Mouse (Mus musculus) myocyte (in vitro differentiated cells): ENCODE measurements around the gene Xrcc6. TPM values are rescaled to one million over a fixed set of nuclear protein-coding genes. Genes with fewer than 3 reads are reported as not detected.
A peak's percentile ranks its signal among the peaks of the same experiment; 100 is the strongest.

Experiments used
- H3K27me3 ChIP-seq: one replicate; pipeline ENCODE4 v1.6.1; 2011; ENCODE audit not compliant: control insufficient read depth, insufficient read depth, insufficient read length
- H3K36me3 ChIP-seq: one replicate; pipeline ENCODE4 v1.6.1; 2011; ENCODE audit not compliant: control insufficient read depth, insufficient read depth
- H3K4me2 ChIP-seq: one replicate; pipeline ENCODE4 v1.6.1; 2011; ENCODE audit warnings: low read depth, control low read depth
- H3K4me3 ChIP-seq: one replicate; pipeline ENCODE4 v1.5.1; 2011; ENCODE audit warnings: mild to moderate bottlenecking, control low read depth, moderate library complexity
- H3K79me2 ChIP-seq: one replicate; pipeline ENCODE4 v1.6.1; 2011; ENCODE audit not compliant: control insufficient read depth, insufficient read depth
- H3ac ChIP-seq: one replicate; pipeline ENCODE4 v1.6.1; 2011; ENCODE audit not compliant: control insufficient read depth, insufficient read length
- CEBPB ChIP-seq: IDR thresholded peaks from 2 replicates; pipeline ENCODE4 v1.6.1; 2011; ENCODE audit warnings: mild to moderate bottlenecking, moderate library complexity; ENCODE audit not compliant: poor library complexity, insufficient read depth, severe bottlenecking
- E2F4 ChIP-seq: IDR thresholded peaks from one replicate; pipeline ENCODE4 v1.6.1; 2011; ENCODE audit warnings: mild to moderate bottlenecking, control low read depth, moderate library complexity; ENCODE audit not compliant: insufficient read depth
- MAX ChIP-seq: IDR thresholded peaks from one replicate; pipeline ENCODE4 v1.6.1; 2011; ENCODE audit warnings: low read depth, mild to moderate bottlenecking, control low read depth
- MYOD1 ChIP-seq, 3 experiments: IDR thresholded peaks; one replicate each; pipeline ENCODE4 v1.6.1; 2011; ENCODE audit warnings: control low read depth in 2 of 3, low read depth in 2 of 3, mild to moderate bottlenecking in 2 of 3, moderate library complexity in 1 of 3; ENCODE audit not compliant: insufficient read length in 2 of 3, control insufficient read depth in 1 of 3
- MYOG ChIP-seq, 3 experiments: IDR thresholded peaks; one replicate each; pipeline ENCODE4 v1.6.1; 2011; ENCODE audit warnings: control low read depth in 2 of 3, low read depth in 2 of 3, mild to moderate bottlenecking in 2 of 3; ENCODE audit not compliant: insufficient read length in 2 of 3, control insufficient read depth in 1 of 3, insufficient read depth in 1 of 3
- POLR2A ChIP-seq: IDR thresholded peaks from one replicate; pipeline ENCODE4 v1.6.1; 2011; ENCODE audit warnings: low read depth, mild to moderate bottlenecking, control low read depth, moderate library complexity; ENCODE audit not compliant: insufficient read length
- POLR2AphosphoS2 ChIP-seq: IDR thresholded peaks from one replicate; pipeline ENCODE4 v1.6.1; 2011; ENCODE audit warnings: low read depth, control low read depth; ENCODE audit not compliant: insufficient read length
- REST ChIP-seq: IDR thresholded peaks from one replicate; pipeline ENCODE4 v1.6.1; 2011; ENCODE audit warnings: mild to moderate bottlenecking, control low read depth, moderate library complexity; ENCODE audit not compliant: insufficient read depth, insufficient read length
- SRF ChIP-seq: IDR thresholded peaks from one replicate; pipeline ENCODE4 v1.6.1; 2011; ENCODE audit warnings: low read depth; ENCODE audit not compliant: control insufficient read depth, insufficient read length
- TCF12 ChIP-seq: IDR thresholded peaks from one replicate; pipeline ENCODE4 v1.6.1; 2011; ENCODE audit warnings: mild to moderate bottlenecking, control low read depth; ENCODE audit not compliant: poor library complexity, insufficient read depth, severe bottlenecking
- TCF3 ChIP-seq: IDR thresholded peaks from one replicate; pipeline ENCODE4 v1.6.1; 2011; ENCODE audit warnings: low read depth, control low read depth; ENCODE audit not compliant: insufficient read length
- USF1 ChIP-seq: IDR thresholded peaks from one replicate; pipeline ENCODE4 v1.6.1; 2011; ENCODE audit warnings: low read depth, mild to moderate bottlenecking, control low read depth, moderate library complexity
- polyA plus RNA-seq: library from polyadenylated mRNA; unstranded; fragments of >200 nt; fragmentation: generic; extraction: Trizol; gene quantifications from one replicate; pipeline ENCODE4 v1.2.1, GENCODE M21; 2012; ENCODE audit warnings: missing spikeins

The Xrcc6 gene
- polyA plus RNA-seq, 1 experiment = 46.3 TPM

GRCm38 (mm10) chr15:82047080-82047883 lies 59.6 kb downstream of the Xrcc6 start, which contains the start of gene Snu13:
TSS of gene Snu13 (minus strand) at chr15:82047598.
- H3K4me3 ChIP-seq = peak within 1 kb of the TSS; percentile 84
- H3K36me3 ChIP-seq = peaks cover 13% of the 10 kb centered on the region
- H3ac ChIP-seq = peak within 1 kb of the TSS; percentile 94
- H3K4me2 ChIP-seq = peak within 1 kb of the TSS; percentile 93
- no peak for TF ChIP-seq CEBPB
- TF ChIP-seq MYOG (IDR thresholded peaks at IDR 0.05; ENCODE audit: control insufficient read depth in 1 of 3, insufficient read depth in 1 of 3, insufficient read length in 2 of 3, low read depth in 2 of 3) = no peak
- peak; percentile 84 for TF ChIP-seq POLR2AphosphoS2
- TF ChIP-seq SRF = no peak
- peak; percentile 78 for TF ChIP-seq E2F4
- TF ChIP-seq REST = no peak
- peak; percentile 87 for TF ChIP-seq POLR2A
- TF ChIP-seq MAX = no peak
- no peak for TF ChIP-seq TCF12
- TF ChIP-seq MYOD1 (IDR thresholded peaks at IDR 0.05; ENCODE audit: control insufficient read depth in 1 of 3, insufficient read length in 2 of 3, low read depth in 2 of 3) = no peak
- no peak for TF ChIP-seq TCF3
- TF ChIP-seq USF1 = peak; percentile 15
- no peaks in the 10 kb centered on the region for H3K27me3 ChIP-seq
- peaks cover 49% of the 10 kb centered on the region for H3K79me2 ChIP-seq

GRCm38 (mm10) chr15:82052544-82052943 lies 64.9 kb downstream of the Xrcc6 start:
- Histone ChIP-seq H3K4me3 (no peak overlapping the region), H3K4me2 (no peak overlapping the region), H3K27me3 (peaks cover 5% of the 10 kb centered on the region), H3ac (no peak overlapping the region), H3K79me2 (no peaks in the 10 kb centered on the region), H3K36me3 (no peaks in the 10 kb centered on the region)
- TF ChIP-seq USF1 (peak; percentile 84), TCF3 (no peak), MAX (no peak), E2F4 (no peak), MYOG (IDR thresholded peaks at IDR 0.05; ENCODE audit: control insufficient read depth in 1 of 3, insufficient read depth in 1 of 3, insufficient read length in 2 of 3, low read depth in 2 of 3) (no peak), CEBPB (no peak), SRF (no peak)

GRCm38 (mm10) chr15:82058719-82059201 lies 71.1 kb downstream of the Xrcc6 start, which contains the start of gene 4930407I10Rik:
TSS of gene 4930407I10Rik (plus strand) at chr15:82059151.
- no peak for TF ChIP-seq MYOG (IDR thresholded peaks at IDR 0.05; ENCODE audit: control insufficient read depth in 1 of 3, insufficient read depth in 1 of 3, insufficient read length in 2 of 3, low read depth in 2 of 3)
- TF ChIP-seq E2F4 = no peak

GRCm38 (mm10) chr15:82063909-82064308 lies 76.3 kb downstream of the Xrcc6 start:
- no peak overlapping the region for H3K4me3 ChIP-seq
- H3K4me2 ChIP-seq = peak overlapping the region; percentile 41
- H3ac ChIP-seq = no peak overlapping the region
- TF ChIP-seq TCF3 (no peak), MAX (no peak), USF1 (no peak)
- H3K79me2 ChIP-seq = no peaks in the 10 kb centered on the region
- peaks cover 66% of the 10 kb centered on the region for H3K27me3 ChIP-seq
- no peaks in the 10 kb centered on the region for H3K36me3 ChIP-seq

More at GRCm38 (mm10) chr15:82058719-82059201, 71.1 kb downstream of the Xrcc6 start, which contains the start of gene 4930407I10Rik:
- Histone ChIP-seq H3K36me3 (no peaks in the 10 kb centered on the region), H3K4me3 (no peak within 1 kb of the TSS), H3ac (no peak within 1 kb of the TSS), H3K27me3 (peaks cover 52% of the 10 kb centered on the region), H3K4me2 (no peak within 1 kb of the TSS), H3K79me2 (no peaks in the 10 kb centered on the region)

GRCm38 (mm10) chr15:82065511-82065910 lies 77.9 kb downstream of the Xrcc6 start:
- no peaks in the 10 kb centered on the region for H3K79me2 ChIP-seq
- TF ChIP-seq MAX (no peak), E2F4 (no peak), REST (no peak), CEBPB (no peak), MYOD1 (IDR thresholded peaks at IDR 0.05; ENCODE audit: control insufficient read depth in 1 of 3, insufficient read length in 2 of 3, low read depth in 2 of 3) (no peak), POLR2AphosphoS2 (no peak), TCF3 (no peak), MYOG (IDR thresholded peaks at IDR 0.05; ENCODE audit: control insufficient read depth in 1 of 3, insufficient read depth in 1 of 3, insufficient read length in 2 of 3, low read depth in 2 of 3) (no peak), TCF12 (no peak), USF1 (no peak), POLR2A (no peak), SRF (no peak)
- H3K36me3 ChIP-seq = no peaks in the 10 kb centered on the region
- no peak overlapping the region for H3ac ChIP-seq
- H3K4me3 ChIP-seq = no peak overlapping the region
- peaks cover 60% of the 10 kb centered on the region for H3K27me3 ChIP-seq
- H3K4me2 ChIP-seq = no peak overlapping the region
